Mouse (Mus musculus): ENCODE results near the gene Arpc2. TPM values are rescaled to one million over a fixed set of nuclear protein-coding genes. Genes with fewer than 3 reads are reported as not detected.
A peak's percentile ranks its signal among the peaks of the same experiment; 100 is the strongest.

Arpc2 gene
- polyA plus RNA-seq, 1 experiment from 2014 or later: 238 TPM

- TF ChIP-seq EP300 (IDR thresholded peaks at IDR 0.05; ENCODE audit: low read depth) (no peak), CTCF (IDR thresholded peaks at IDR 0.05; ENCODE audit: low read depth) (no peak)
- DNase-seq: no peak
Measured at GRCm38 (mm10) chr1:74288327-74288726, 52.4 kb downstream of the Arpc2 start.

GRCm38 (mm10) chr1:74289248-74289647 is 53.4 kb downstream of the Arpc2 start:
- DNase-seq (no peak), ATAC-seq (no peak)
- Histone ChIP-seq H3K9me3 (ENCODE audit: low read length) (no peaks in the 10 kb centered on the region), H3K27me3 (ENCODE audit: insufficient read depth, low read length) (no peaks in the 10 kb centered on the region), H3K36me3 (replicated peaks; ENCODE audit: insufficient read depth, low read length) (peaks cover 24% of the 10 kb centered on the region), H3K27ac (ENCODE audit: low read depth) (peak overlapping the region; percentile 22; the same call in 1 of the 2 replicates), H3K9ac (replicated peaks) (no peak overlapping the region), H3K4me2 (ENCODE audit: low read depth, low read length) (no peak overlapping the region), H3K4me3 (ENCODE audit: low read depth, low read length) (no peak overlapping the region), H3K4me1 (ENCODE audit: insufficient read depth) (peaks cover 16% of the 10 kb centered on the region)
- 81% methylated on average over 9 of the region's 9 CpGs for WGBS (ENCODE audit: insufficient replicate concordance)
- TF ChIP-seq EP300 (IDR thresholded peaks at IDR 0.05; ENCODE audit: low read depth) (no peak; the same call in 1 of the 2 replicates), CTCF (IDR thresholded peaks at IDR 0.05; ENCODE audit: low read depth) (no peak)

More at GRCm38 (mm10) chr1:74288327-74288726, 52.4 kb downstream of the Arpc2 start:
- no peak overlapping the region for H3K4me3 ChIP-seq (ENCODE audit: low read depth, low read length)
- H3K4me2 ChIP-seq (ENCODE audit: low read depth, low read length): no peak overlapping the region
- peaks cover 20% of the 10 kb centered on the region for H3K36me3 ChIP-seq (replicated peaks; ENCODE audit: insufficient read depth, low read length)
- H3K9ac ChIP-seq (replicated peaks): no peak overlapping the region
- ATAC-seq: no peak
- no peaks in the 10 kb centered on the region for H3K27me3 ChIP-seq (ENCODE audit: insufficient read depth, low read length)
- 71% methylated on average over 4 of the region's 4 CpGs for WGBS (ENCODE audit: insufficient replicate concordance)
- peaks cover 18% of the 10 kb centered on the region for H3K4me1 ChIP-seq (ENCODE audit: insufficient read depth)
- no peak overlapping the region for H3K27ac ChIP-seq (ENCODE audit: low read depth)
- no peaks in the 10 kb centered on the region for H3K9me3 ChIP-seq (ENCODE audit: low read length)

GRCm38 (mm10) chr1:74289740-74290139 is 53.9 kb downstream of the Arpc2 start:
- peak overlapping the region; percentile 61 for H3K27ac ChIP-seq (ENCODE audit: low read depth)

GRCm38 (mm10) chr1:74290141-74290540 is 54.3 kb downstream of the Arpc2 start:
- Histone ChIP-seq H3K27me3 (ENCODE audit: insufficient read depth, low read length) (no peaks in the 10 kb centered on the region), H3K4me2 (ENCODE audit: low read depth, low read length) (no peak overlapping the region), H3K4me3 (ENCODE audit: low read depth, low read length) (no peak overlapping the region), H3K9me3 (ENCODE audit: low read length) (no peaks in the 10 kb centered on the region), H3K36me3 (replicated peaks; ENCODE audit: insufficient read depth, low read length) (peaks cover 25% of the 10 kb centered on the region), H3K9ac (replicated peaks) (no peak overlapping the region), H3K27ac (ENCODE audit: low read depth) (no peak overlapping the region), H3K4me1 (ENCODE audit: insufficient read depth) (peaks cover 23% of the 10 kb centered on the region)
- DNase-seq (no peak), ATAC-seq (no peak)
- TF ChIP-seq CTCF (IDR thresholded peaks at IDR 0.05; ENCODE audit: low read depth): no peak
- no peak for TF ChIP-seq EP300 (IDR thresholded peaks at IDR 0.05; ENCODE audit: low read depth)
- WGBS (ENCODE audit: insufficient replicate concordance): 80% methylated on average over 5 of the region's 5 CpGs

More at GRCm38 (mm10) chr1:74289740-74290139, 53.9 kb downstream of the Arpc2 start:
- no peak for DNase-seq
- Histone ChIP-seq H3K36me3 (replicated peaks; ENCODE audit: insufficient read depth, low read length) (peaks cover 25% of the 10 kb centered on the region), H3K4me3 (ENCODE audit: low read depth, low read length) (no peak overlapping the region), H3K27me3 (ENCODE audit: insufficient read depth, low read length) (no peaks in the 10 kb centered on the region), H3K9ac (replicated peaks) (no peak overlapping the region), H3K4me1 (ENCODE audit: insufficient read depth) (peaks cover 19% of the 10 kb centered on the region), H3K4me2 (ENCODE audit: low read depth, low read length) (no peak overlapping the region), H3K9me3 (ENCODE audit: low read length) (no peaks in the 10 kb centered on the region)
- WGBS (ENCODE audit: insufficient replicate concordance): 84% methylated on average over 2 of the region's 2 CpGs
- ATAC-seq: no peak
- TF ChIP-seq CTCF (IDR thresholded peaks at IDR 0.05; ENCODE audit: low read depth) (no peak), EP300 (IDR thresholded peaks at IDR 0.05; ENCODE audit: low read depth) (no peak)

- no peak overlapping the region for H3K4me3 ChIP-seq (ENCODE audit: low read depth, low read length)
- no peak overlapping the region for H3K4me2 ChIP-seq (ENCODE audit: low read depth, low read length)
- no peak overlapping the region for H3K9ac ChIP-seq (replicated peaks)
- H3K4me1 ChIP-seq (ENCODE audit: insufficient read depth): peaks cover 38% of the 10 kb centered on the region
- DNase-seq: no peak
- TF ChIP-seq EP300 (IDR thresholded peaks at IDR 0.05; ENCODE audit: low read depth): no peak
- no peak for TF ChIP-seq CTCF (IDR thresholded peaks at IDR 0.05; ENCODE audit: low read depth)
- H3K36me3 ChIP-seq (replicated peaks; ENCODE audit: insufficient read depth, low read length): peaks cover 29% of the 10 kb centered on the region
- H3K27ac ChIP-seq (ENCODE audit: low read depth): no peak overlapping the region
- ATAC-seq: no peak
- WGBS (ENCODE audit: insufficient replicate concordance): 88% methylated on average over 11 of the region's 11 CpGs
- no peaks in the 10 kb centered on the region for H3K27me3 ChIP-seq (ENCODE audit: insufficient read depth, low read length)
- H3K9me3 ChIP-seq (ENCODE audit: low read length): no peaks in the 10 kb centered on the region
Measured at GRCm38 (mm10) chr1:74292331-74293020, 56.6 kb downstream of the Arpc2 start.

GRCm38 (mm10) chr1:74293306-74293960 is 57.5 kb downstream of the Arpc2 start:
- DNase-seq (no peak), ATAC-seq (no peak)
- H3K27ac ChIP-seq (ENCODE audit: low read depth): 0 out of 2 replicates have a peak overlapping the region, but pooled peaks have one; percentile 18
- no peak overlapping the region for H3K9ac ChIP-seq (replicated peaks)
- H3K27me3 ChIP-seq (ENCODE audit: insufficient read depth, low read length): no peaks in the 10 kb centered on the region
- H3K4me3 ChIP-seq (ENCODE audit: low read depth, low read length): no peak overlapping the region
- H3K36me3 ChIP-seq (replicated peaks; ENCODE audit: insufficient read depth, low read length): peaks cover 24% of the 10 kb centered on the region
- WGBS (ENCODE audit: insufficient replicate concordance): 82% methylated on average over 8 of the region's 8 CpGs
- H3K9me3 ChIP-seq (ENCODE audit: low read length): no peaks in the 10 kb centered on the region
- peaks cover 37% of the 10 kb centered on the region for H3K4me1 ChIP-seq (ENCODE audit: insufficient read depth)
- TF ChIP-seq CTCF (IDR thresholded peaks at IDR 0.05; ENCODE audit: low read depth): no peak
- no peak for TF ChIP-seq EP300 (IDR thresholded peaks at IDR 0.05; ENCODE audit: low read depth)
- H3K4me2 ChIP-seq (ENCODE audit: low read depth, low read length): no peak overlapping the region

Data from liver, postnatal 0 days (tissue).